Mouse (Mus musculus): ENCODE data around the gene Rab5b. TPM values are rescaled to one million over a fixed set of nuclear protein-coding genes. Genes with fewer than 3 reads are reported as not detected.

Rab5b gene
- polyA plus RNA-seq, 1 experiment from 2014 or later, result 54.0 TPM

- no peak overlapping the region for H3K4me2 ChIP-seq (replicated peaks; ENCODE audit: low read depth)
- 70% methylated on average over 6 of the region's 6 CpGs for WGBS
- no peaks in the 10 kb centered on the region for H3K9me3 ChIP-seq (ENCODE audit: control insufficient read depth, low read length)
- ATAC-seq (ENCODE audit: low FRiP score, low TSS enrichment) (no peak), DNase-seq (ENCODE audit: low spot score) (no peak)
- no peaks in the 10 kb centered on the region for H3K27me3 ChIP-seq (ENCODE audit: control insufficient read depth, insufficient read depth, low read length)
- H3K27ac ChIP-seq (replicated peaks), result no peak overlapping the region
- no peak overlapping the region for H3K9ac ChIP-seq (ENCODE audit: low read length)
- no peak overlapping the region for H3K4me3 ChIP-seq (ENCODE audit: low read depth, low read length)
- no peaks in the 10 kb centered on the region for H3K4me1 ChIP-seq (replicated peaks; ENCODE audit: control insufficient read depth, insufficient read depth)
- no peak for TF ChIP-seq CTCF (IDR thresholded peaks at IDR 0.05; ENCODE audit: low read depth)
- no peak for TF ChIP-seq EP300 (optimal IDR thresholded peaks at IDR 0.05)
- peaks cover 17% of the 10 kb centered on the region; the same call in 1 of the 2 replicates for H3K36me3 ChIP-seq (ENCODE audit: control insufficient read depth, insufficient read depth, low read length)
Measured at GRCm38 (mm10) chr10:128702328-128703007, 6.4 kb upstream of the Rab5b start.

GRCm38 (mm10) chr10:128700712-128701111 is 4.6 kb upstream of the Rab5b start:
- 76% methylated on average over 5 of the region's 5 CpGs for WGBS
- Histone ChIP-seq H3K9ac (ENCODE audit: low read length) (no peak overlapping the region), H3K27me3 (ENCODE audit: control insufficient read depth, insufficient read depth, low read length) (no peaks in the 10 kb centered on the region), H3K4me3 (ENCODE audit: low read depth, low read length) (no peak overlapping the region), H3K36me3 (ENCODE audit: control insufficient read depth, insufficient read depth, low read length) (peaks cover 17% of the 10 kb centered on the region; the same call in 1 of the 2 replicates), H3K4me2 (replicated peaks; ENCODE audit: low read depth) (no peak overlapping the region), H3K4me1 (replicated peaks; ENCODE audit: control insufficient read depth, insufficient read depth) (no peaks in the 10 kb centered on the region), H3K9me3 (ENCODE audit: control insufficient read depth, low read length) (no peaks in the 10 kb centered on the region), H3K27ac (replicated peaks) (no peak overlapping the region)
- ATAC-seq (ENCODE audit: low FRiP score, low TSS enrichment) (no peak), DNase-seq (ENCODE audit: low spot score) (no peak)
- TF ChIP-seq EP300 (optimal IDR thresholded peaks at IDR 0.05) (no peak), CTCF (IDR thresholded peaks at IDR 0.05; ENCODE audit: low read depth) (no peak)

GRCm38 (mm10) chr10:128699611-128700010 is 3.5 kb upstream of the Rab5b start:
- no peak overlapping the region for H3K27ac ChIP-seq (replicated peaks)
- H3K27me3 ChIP-seq (ENCODE audit: control insufficient read depth, insufficient read depth, low read length), result no peaks in the 10 kb centered on the region
- H3K4me2 ChIP-seq (replicated peaks; ENCODE audit: low read depth), result no peak overlapping the region
- H3K4me1 ChIP-seq (replicated peaks; ENCODE audit: control insufficient read depth, insufficient read depth), result no peaks in the 10 kb centered on the region
- ATAC-seq (ENCODE audit: low FRiP score, low TSS enrichment) (no peak), DNase-seq (ENCODE audit: low spot score) (no peak)
- no peaks in the 10 kb centered on the region for H3K9me3 ChIP-seq (ENCODE audit: control insufficient read depth, low read length)
- H3K9ac ChIP-seq (ENCODE audit: low read length), result no peak overlapping the region
- peaks cover 17% of the 10 kb centered on the region; the same call in 1 of the 2 replicates for H3K36me3 ChIP-seq (ENCODE audit: control insufficient read depth, insufficient read depth, low read length)
- H3K4me3 ChIP-seq (ENCODE audit: low read depth, low read length), result no peak overlapping the region
- TF ChIP-seq EP300 (optimal IDR thresholded peaks at IDR 0.05) (no peak), CTCF (IDR thresholded peaks at IDR 0.05; ENCODE audit: low read depth) (no peak)
- WGBS, result 66% methylated on average over 11 of the region's 11 CpGs

GRCm38 (mm10) chr10:128699006-128699405 is 2.9 kb upstream of the Rab5b start:
- no peaks in the 10 kb centered on the region for H3K4me1 ChIP-seq (replicated peaks; ENCODE audit: control insufficient read depth, insufficient read depth)
- no peak overlapping the region for H3K4me3 ChIP-seq (ENCODE audit: low read depth, low read length)
- H3K27me3 ChIP-seq (ENCODE audit: control insufficient read depth, insufficient read depth, low read length), result no peaks in the 10 kb centered on the region
- TF ChIP-seq CTCF (IDR thresholded peaks at IDR 0.05; ENCODE audit: low read depth) (no peak), EP300 (optimal IDR thresholded peaks at IDR 0.05) (no peak)
- DNase-seq (ENCODE audit: low spot score) (no peak), ATAC-seq (ENCODE audit: low FRiP score, low TSS enrichment) (no peak)
- whole genome bisulfite sequencing, result 84% methylated on average over 5 of the region's 5 CpGs
- no peak overlapping the region for H3K9ac ChIP-seq (ENCODE audit: low read length)
- peaks cover 17% of the 10 kb centered on the region; the same call in 1 of the 2 replicates for H3K36me3 ChIP-seq (ENCODE audit: control insufficient read depth, insufficient read depth, low read length)
- H3K4me2 ChIP-seq (replicated peaks; ENCODE audit: low read depth), result no peak overlapping the region
- no peak overlapping the region for H3K27ac ChIP-seq (replicated peaks)
- no peaks in the 10 kb centered on the region for H3K9me3 ChIP-seq (ENCODE audit: control insufficient read depth, low read length)

GRCm38 (mm10) chr10:128697072-128697725 is 1.1 kb upstream of the Rab5b start:
- Histone ChIP-seq H3K36me3 (ENCODE audit: control insufficient read depth, insufficient read depth, low read length) (peaks cover 15% of the 10 kb centered on the region; the same call in 1 of the 2 replicates), H3K27me3 (ENCODE audit: control insufficient read depth, insufficient read depth, low read length) (no peaks in the 10 kb centered on the region), H3K4me2 (replicated peaks; ENCODE audit: low read depth) (peak overlapping the region; percentile 42; the same call in 1 of the 2 replicates)

More at GRCm38 (mm10) chr10:128697072-128697725, 1.1 kb upstream of the Rab5b start:
- WGBS, result 82% methylated on average over 6 of the region's 6 CpGs
- Histone ChIP-seq H3K4me3 (ENCODE audit: low read depth, low read length) (no peak overlapping the region), H3K27ac (replicated peaks) (no peak overlapping the region; the same call in 1 of the 2 replicates), H3K9me3 (ENCODE audit: control insufficient read depth, low read length) (no peaks in the 10 kb centered on the region), H3K9ac (ENCODE audit: low read length) (no peak overlapping the region), H3K4me1 (replicated peaks; ENCODE audit: control insufficient read depth, insufficient read depth) (no peaks in the 10 kb centered on the region)
- DNase-seq (ENCODE audit: low spot score) (no peak), ATAC-seq (ENCODE audit: low FRiP score, low TSS enrichment) (no peak)
- TF ChIP-seq CTCF (IDR thresholded peaks at IDR 0.05; ENCODE audit: low read depth) (peak; percentile 35), EP300 (optimal IDR thresholded peaks at IDR 0.05) (no peak)

Data from stomach, postnatal 0 days (tissue).